Mouse (Mus musculus): ENCODE results near the gene Sec14l2. TPM values are rescaled to one million over a fixed set of nuclear protein-coding genes. Genes with fewer than 3 reads are reported as not detected.

The Sec14l2 gene
- polyA plus RNA-seq, 1 experiment from 2014 or later: 1.7 TPM

DNA sequence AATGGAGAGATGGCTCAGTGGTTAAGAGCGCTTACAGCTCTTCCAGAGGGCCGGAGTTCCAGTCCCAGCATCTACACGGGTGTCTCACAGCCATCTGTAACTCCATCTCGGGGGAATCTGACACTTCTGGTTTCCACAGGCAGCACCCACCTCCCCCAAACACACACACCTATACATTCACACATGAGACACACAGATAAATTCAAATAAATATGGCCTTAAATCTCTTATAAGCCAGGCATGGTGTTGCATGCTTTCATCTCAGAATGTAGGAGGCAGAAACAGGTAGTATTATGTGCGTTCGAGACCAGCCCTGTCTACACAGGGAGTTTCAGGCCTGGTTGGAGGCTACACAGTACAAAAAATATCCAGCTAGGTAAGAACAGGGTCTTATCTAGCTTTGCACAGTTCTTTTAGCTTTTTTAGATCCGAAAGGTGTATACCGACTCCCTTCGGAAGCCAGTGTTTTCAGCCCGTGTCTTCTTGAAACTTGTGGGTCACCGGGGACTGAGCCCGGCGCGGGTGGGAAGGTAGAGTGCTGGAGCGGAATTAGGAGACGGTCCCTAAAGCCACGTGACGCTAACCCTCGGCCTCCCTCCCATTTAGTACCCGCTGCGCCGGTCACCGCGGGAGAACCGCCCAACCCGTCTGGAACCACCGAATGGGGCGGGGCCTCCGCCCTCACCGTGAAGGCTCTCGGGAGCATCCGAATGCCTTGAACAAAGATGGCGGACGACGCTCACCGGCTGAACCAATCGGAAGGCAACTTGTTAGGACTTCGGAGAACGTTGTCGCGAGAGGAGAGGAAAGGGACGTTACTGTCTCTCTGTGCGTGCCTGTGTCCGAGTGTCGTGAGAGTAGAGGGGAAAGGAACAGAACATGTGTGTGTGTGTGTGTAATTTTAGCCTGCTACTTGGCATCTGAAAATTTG, 26.9 kb downstream of the Sec14l2 start:
- ATAC-seq (ENCODE audit: insufficient read depth, low FRiP score, low read depth): peak; percentile 94
- Histone ChIP-seq H3K4me1 (peaks cover 17% of the 10 kb centered on the region), H3K4me2 (peak overlapping the region; percentile 74), H3K27me3 (replicated peaks) (no peaks in the 10 kb centered on the region), H3K4me3 (replicated peaks) (peak overlapping the region; percentile 58), H3K9me3 (no peaks in the 10 kb centered on the region), H3K9ac (peak overlapping the region; percentile 70; the same call in 1 of the 2 replicates), H3K27ac (peak overlapping the region; percentile 86), H3K36me3 (peaks cover 10% of the 10 kb centered on the region)
- 2% methylated on average over 45 of the region's 45 CpGs for WGBS

DNA sequence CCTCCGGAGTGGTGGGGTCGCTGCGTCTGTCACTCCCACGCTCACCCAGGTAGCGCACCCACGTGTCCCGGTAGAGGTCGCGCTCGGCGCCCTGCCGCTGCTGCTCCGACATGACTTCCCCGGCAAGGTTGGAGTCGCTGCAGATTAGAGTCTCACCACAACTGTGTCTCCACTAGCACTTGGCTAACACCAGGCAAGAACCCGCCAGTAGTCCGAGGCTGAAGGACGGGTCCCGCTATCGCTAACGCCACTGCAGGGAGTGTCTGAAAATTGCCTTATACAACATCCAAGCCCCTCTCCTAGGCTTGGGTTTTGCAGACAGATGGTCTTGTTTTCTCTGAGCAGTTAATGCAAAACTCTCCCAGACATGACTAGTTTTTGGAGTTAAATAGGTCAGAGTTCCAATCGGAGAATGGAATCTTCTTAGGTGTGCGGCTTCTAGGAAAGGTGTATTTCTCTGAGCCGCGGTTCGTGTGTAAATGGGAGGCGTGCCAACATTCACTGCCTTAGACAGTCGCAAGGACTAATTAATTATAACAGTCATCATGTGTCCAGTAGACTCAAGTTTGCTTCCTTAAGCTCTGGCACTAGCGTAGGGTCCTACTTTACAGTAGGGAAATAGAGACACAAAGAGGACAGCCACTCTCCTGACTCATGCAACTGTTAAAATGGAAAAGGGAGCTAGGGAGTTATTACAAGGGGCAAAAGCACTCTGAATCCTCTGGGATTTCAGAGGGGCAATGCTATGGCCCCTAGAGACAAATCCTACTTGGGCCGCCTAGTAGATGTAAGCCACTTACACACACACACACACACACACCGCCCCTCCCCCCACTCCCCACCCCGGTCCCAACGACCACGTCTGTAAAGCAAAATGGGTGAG, 27.8 kb downstream of the Sec14l2 start, which contains the start of gene Mtfp1:
Gene Mtfp1 (minus strand): TSS at position 275 of the 883 bp plus-strand sequence.
- no peak for ATAC-seq (ENCODE audit: insufficient read depth, low FRiP score, low read depth)
- 4% methylated on average over 31 of the region's 34 CpGs for WGBS
- H3K36me3 ChIP-seq: peaks cover 16% of the 10 kb centered on the region

DNA sequence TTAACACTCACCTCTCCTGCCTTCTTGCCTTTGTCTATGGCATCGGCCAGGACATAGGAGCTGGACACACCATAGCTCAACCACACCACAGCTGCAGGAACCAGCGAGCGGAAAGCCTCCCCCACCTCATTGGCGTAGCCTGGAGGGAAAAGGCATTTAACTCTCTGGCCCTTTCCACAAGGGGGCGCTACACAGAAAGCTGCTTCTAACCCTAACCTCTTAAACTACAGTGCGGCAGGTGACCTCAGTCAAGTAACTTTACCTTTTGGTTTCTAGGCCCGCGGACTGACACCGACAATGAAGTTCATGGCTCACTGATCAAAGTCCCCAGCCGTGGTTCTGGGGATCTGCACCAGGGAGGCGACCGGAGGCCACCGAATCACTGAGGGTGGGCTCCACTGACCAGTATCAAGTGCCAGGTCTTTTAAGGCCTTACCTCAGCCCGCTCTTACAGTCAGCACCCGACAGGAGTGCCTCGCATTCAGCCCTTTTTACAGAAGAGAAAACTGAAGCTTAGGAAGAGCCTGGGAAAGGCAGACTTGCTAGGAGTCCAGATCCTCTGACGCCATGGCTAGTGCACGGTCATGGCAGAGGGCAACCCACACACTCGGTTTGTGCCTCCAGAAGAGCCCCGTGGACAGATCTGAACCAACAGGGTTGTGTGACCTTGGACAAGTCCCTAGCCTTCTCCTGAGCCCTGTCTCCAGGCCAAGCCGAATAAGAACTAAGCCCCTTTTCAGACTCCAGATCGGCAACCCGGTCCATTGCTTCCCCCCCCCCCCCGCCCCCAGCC, 28.6 kb downstream of the Sec14l2 start:
- peak overlapping the region; percentile 84 for H3K27ac ChIP-seq
- peak overlapping the region; percentile 74 for H3K4me2 ChIP-seq
- WGBS: 7% methylated on average over 23 of the region's 24 CpGs
- peak overlapping the region; percentile 27 for H3K9ac ChIP-seq
- peaks cover 17% of the 10 kb centered on the region for H3K4me1 ChIP-seq
- H3K4me3 ChIP-seq (replicated peaks): peak overlapping the region; percentile 58
- H3K27me3 ChIP-seq (replicated peaks): no peaks in the 10 kb centered on the region
- H3K9me3 ChIP-seq: no peaks in the 10 kb centered on the region
- no peak for ATAC-seq (ENCODE audit: insufficient read depth, low FRiP score, low read depth)
- H3K36me3 ChIP-seq: peaks cover 16% of the 10 kb centered on the region

More for the DNA sequence above, 27.8 kb downstream of the Sec14l2 start, which contains the start of gene Mtfp1:
- Histone ChIP-seq H3K9me3 (no peaks in the 10 kb centered on the region), H3K4me3 (replicated peaks) (peak within 1 kb of the TSS; percentile 58), H3K4me1 (peaks cover 17% of the 10 kb centered on the region), H3K4me2 (peak within 1 kb of the TSS; percentile 74), H3K27me3 (replicated peaks) (no peaks in the 10 kb centered on the region), H3K9ac (peak within 1 kb of the TSS; percentile 35), H3K27ac (peak within 1 kb of the TSS; percentile 84)

DNA sequence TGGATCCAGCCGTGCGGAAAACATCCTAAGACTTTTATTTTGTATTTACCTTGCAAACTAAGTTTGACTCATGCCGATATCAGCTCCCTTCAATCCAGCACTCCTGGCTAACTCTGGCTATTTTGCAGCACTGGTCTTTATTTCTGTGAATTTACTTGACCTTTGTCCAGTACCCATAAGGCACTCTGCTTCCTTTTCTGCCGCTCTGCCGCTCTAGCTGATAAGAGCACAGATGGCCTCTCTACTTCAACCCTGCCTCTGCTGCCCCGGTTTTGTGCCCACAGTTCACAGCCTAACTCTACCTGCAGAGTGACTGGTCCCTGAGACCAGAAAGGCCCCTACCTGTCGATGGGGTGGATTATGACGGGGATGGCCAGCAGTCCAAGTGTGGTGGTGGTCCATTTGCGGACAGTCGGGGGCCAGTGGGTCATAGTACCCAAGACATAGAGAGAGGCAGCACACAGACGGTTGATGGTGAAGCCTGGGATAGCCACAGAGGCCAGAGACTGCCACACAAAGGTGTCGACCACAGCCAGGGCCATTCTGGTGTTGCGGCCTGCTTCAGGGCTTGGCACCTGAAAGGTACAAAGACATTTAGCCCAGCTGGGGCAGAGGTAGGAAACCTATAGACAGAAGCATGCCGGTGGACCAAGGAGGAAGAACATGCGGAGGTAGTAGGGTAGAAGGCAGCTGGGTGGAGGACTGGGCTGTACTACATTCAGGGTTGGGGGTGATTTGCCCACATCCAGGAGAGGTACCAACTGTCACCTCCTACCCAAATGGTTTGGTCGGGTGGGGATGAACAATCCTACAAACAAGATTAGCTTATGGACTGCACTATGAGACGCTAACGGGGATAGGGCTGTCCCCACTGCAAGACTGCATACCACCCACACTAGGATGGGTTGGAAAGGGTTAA, 29.5 kb downstream of the Sec14l2 start:
- Histone ChIP-seq H3K9ac (no peak overlapping the region), H3K36me3 (peaks cover 16% of the 10 kb centered on the region), H3K27ac (peak overlapping the region; percentile 84), H3K27me3 (replicated peaks) (no peaks in the 10 kb centered on the region), H3K4me3 (replicated peaks) (peak overlapping the region; percentile 58), H3K4me1 (peaks cover 17% of the 10 kb centered on the region), H3K4me2 (peak overlapping the region; percentile 74), H3K9me3 (no peaks in the 10 kb centered on the region)
- ATAC-seq (ENCODE audit: insufficient read depth, low FRiP score, low read depth): no peak
- WGBS: 65% methylated on average over 18 of the region's 18 CpGs

DNA sequence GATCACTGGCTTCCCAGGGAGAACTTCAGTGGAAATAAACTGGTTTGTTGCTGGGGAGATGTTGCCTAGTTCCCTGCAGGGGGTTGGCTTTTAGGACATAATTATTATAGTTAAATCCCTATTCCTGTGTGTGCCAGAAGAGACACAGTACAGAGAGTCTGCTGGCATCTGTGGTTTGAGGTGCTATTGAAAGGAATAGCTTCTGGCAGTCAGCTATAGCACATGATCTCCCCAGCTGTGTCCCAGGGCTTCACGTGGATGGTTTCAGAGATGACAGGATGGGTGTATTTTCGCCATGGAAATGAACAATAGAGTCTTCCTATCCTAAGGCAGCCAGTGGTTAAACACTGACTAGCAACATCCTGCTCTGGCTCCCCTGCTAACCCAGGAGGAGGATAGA, 35.9 kb downstream of the Sec14l2 start:
- no peaks in the 10 kb centered on the region for H3K4me1 ChIP-seq
- H3K4me2 ChIP-seq: no peak overlapping the region
- H3K36me3 ChIP-seq: peaks cover 15% of the 10 kb centered on the region
- no peak overlapping the region for H3K9ac ChIP-seq
- no peaks in the 10 kb centered on the region for H3K27me3 ChIP-seq (replicated peaks)
- WGBS: 64% methylated on average over 2 of the region's 2 CpGs
- H3K9me3 ChIP-seq: no peaks in the 10 kb centered on the region
- no peak overlapping the region for H3K4me3 ChIP-seq (replicated peaks)
- no peak overlapping the region for H3K27ac ChIP-seq
- ATAC-seq (ENCODE audit: insufficient read depth, low FRiP score, low read depth): no peak

DNA sequence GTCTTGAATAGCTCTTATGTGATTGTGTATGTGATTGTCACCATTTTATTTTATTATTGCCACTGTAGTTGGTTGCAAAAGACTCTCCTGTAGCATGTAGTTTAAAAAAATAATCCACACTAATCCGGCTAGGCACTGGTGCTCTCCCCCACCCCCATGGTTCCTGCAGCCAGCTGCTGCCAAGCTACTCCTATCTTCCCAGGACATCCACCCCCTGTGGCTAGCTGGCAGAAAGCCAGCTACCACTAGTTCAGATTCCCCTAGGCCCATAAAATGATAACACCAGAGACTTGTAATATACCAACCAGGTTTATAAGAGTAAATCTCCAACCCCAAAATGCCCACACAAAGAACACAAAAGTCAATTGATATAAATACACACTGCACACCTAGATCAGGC, 37.0 kb downstream of the Sec14l2 start:
- Histone ChIP-seq H3K4me2 (no peak overlapping the region), H3K27ac (no peak overlapping the region), H3K27me3 (replicated peaks) (no peaks in the 10 kb centered on the region), H3K4me1 (no peaks in the 10 kb centered on the region), H3K9ac (no peak overlapping the region), H3K36me3 (peaks cover 6% of the 10 kb centered on the region), H3K4me3 (replicated peaks) (no peak overlapping the region), H3K9me3 (no peaks in the 10 kb centered on the region)
- WGBS: 62% methylated on average over 1 of the region's 1 CpGs
- ATAC-seq (ENCODE audit: insufficient read depth, low FRiP score, low read depth): no peak

DNA sequence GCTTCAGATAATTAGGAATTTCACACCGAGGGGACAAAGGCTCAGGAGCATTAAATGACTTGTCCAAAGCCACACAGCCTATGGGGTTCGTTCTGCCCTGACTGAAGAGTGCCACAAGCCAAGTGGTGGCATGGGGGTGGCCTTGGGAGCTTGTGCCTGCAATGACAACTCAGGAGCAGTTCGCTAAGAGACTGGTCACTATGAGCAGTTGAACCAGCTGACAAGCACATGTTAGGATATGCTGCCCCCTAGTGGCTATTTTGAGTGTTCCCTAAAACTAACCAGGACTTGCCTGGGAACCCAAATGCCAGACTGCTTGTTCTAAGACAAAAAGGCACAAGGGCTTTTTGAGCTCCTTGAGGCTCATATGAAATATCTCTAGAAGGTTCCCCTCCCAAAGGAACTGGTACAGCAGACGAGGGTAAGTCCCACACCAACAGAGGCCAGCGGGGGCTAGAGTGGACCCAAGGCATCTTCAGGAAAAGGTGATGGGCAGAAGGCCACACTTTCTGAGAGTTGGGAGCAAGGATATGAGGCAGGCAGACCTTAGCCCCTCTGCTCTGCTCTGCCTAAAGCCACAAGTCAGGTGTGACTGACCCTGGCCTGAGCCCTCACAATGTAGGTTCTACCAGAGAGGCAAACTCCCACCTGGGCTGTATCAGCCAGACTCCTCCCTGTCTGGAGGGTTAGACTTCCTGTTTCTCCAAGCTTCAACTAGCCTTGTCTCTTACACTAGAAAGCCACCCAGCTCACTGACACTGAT, 39.7 kb downstream of the Sec14l2 start:
- Histone ChIP-seq H3K9me3 (no peaks in the 10 kb centered on the region), H3K36me3 (no peaks in the 10 kb centered on the region), H3K27ac (no peak overlapping the region), H3K9ac (no peak overlapping the region), H3K4me2 (no peak overlapping the region), H3K4me3 (replicated peaks) (no peak overlapping the region), H3K4me1 (no peaks in the 10 kb centered on the region), H3K27me3 (replicated peaks) (no peaks in the 10 kb centered on the region)
- no peak for ATAC-seq (ENCODE audit: insufficient read depth, low FRiP score, low read depth)
- 34% methylated on average over 5 of the region's 5 CpGs for WGBS

DNA sequence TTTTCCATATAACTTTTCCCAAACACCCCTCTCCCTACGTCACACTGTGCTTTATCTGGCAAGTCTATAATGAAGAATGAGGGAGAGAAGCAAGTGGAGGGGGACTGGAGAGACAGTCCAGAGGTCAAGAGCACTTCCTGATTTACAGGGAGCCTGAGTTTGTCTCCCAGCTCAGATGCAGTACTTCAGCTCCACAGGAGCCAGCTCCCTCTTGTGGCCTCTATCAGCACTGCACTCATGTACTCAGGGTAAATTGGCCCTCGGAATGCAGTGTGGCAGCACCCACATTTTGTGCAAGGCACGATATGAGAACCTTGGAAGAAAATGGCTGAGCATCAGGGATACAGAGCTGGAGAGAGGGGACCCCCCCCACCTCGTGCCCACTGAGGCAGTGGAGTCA, 43.0 kb downstream of the Sec14l2 start:
- ATAC-seq (ENCODE audit: insufficient read depth, low FRiP score, low read depth): no peak
- WGBS: 6% methylated on average over 4 of the region's 4 CpGs

DNA sequence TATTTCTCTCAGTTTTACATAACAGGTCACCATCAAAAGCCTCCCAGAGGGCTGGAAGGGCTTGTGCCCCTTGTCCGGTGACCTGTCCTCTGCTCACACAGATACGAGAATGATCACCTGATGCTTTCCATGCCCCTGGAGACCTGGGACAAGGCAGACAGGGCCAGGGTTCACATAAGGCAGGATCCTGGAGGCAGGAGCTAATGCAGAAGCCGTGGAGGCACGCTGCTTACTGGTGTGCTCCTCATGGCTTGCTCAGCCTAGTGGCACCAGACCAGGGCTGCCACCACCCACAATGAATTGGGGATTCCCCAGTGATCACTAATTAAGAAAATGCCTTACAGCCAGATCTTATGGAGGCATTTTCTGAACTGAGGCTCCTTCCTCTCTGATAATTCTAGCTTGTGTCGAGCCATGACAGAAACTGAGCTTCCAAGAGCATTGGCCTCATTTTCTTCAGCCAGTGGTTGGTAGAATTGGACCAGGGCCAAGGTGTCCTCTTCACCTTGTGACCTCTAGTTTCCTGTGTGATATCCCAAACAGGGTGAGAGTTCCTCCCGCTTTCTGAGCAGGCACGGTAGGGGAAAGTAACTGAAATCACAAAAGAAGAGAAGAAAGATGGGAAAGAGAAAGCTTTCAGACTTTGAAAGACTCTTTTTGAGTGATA, 44.8 kb downstream of the Sec14l2 start:
- 75% methylated on average over 7 of the region's 7 CpGs for WGBS
- Histone ChIP-seq H3K36me3 (no peaks in the 10 kb centered on the region), H3K9ac (no peak overlapping the region), H3K9me3 (no peaks in the 10 kb centered on the region), H3K4me2 (no peak overlapping the region), H3K4me3 (replicated peaks) (no peak overlapping the region), H3K4me1 (no peaks in the 10 kb centered on the region), H3K27ac (no peak overlapping the region), H3K27me3 (replicated peaks) (no peaks in the 10 kb centered on the region)
- no peak for ATAC-seq (ENCODE audit: insufficient read depth, low FRiP score, low read depth)

More for the DNA sequence above, 43.0 kb downstream of the Sec14l2 start:
- Histone ChIP-seq H3K36me3 (no peaks in the 10 kb centered on the region), H3K4me2 (no peak overlapping the region), H3K4me1 (no peaks in the 10 kb centered on the region), H3K27ac (no peak overlapping the region), H3K9ac (no peak overlapping the region), H3K4me3 (replicated peaks) (no peak overlapping the region), H3K27me3 (replicated peaks) (no peaks in the 10 kb centered on the region), H3K9me3 (no peaks in the 10 kb centered on the region)

DNA sequence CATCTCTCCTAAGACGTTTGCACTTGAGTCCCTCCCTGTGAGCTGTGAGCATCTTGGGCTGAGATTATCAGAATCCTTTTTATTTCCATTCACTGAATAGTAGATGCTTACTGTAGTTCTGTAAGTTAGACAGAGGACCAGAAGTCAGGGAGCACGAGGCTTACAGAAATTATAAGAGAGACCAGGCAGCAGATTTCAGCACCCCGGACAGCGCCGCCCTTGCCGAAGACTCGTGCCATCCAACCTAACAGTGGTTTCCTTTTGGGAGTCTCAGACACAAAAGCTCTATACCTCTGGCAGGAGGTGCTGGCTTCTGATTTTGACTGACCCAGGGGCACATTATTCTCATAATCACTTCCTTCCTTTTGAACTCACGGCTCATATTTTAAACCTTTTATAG, 46.6 kb downstream of the Sec14l2 start:
- Histone ChIP-seq H3K27ac (no peak overlapping the region), H3K36me3 (no peaks in the 10 kb centered on the region), H3K4me3 (replicated peaks) (no peak overlapping the region), H3K27me3 (replicated peaks) (no peaks in the 10 kb centered on the region), H3K9me3 (no peaks in the 10 kb centered on the region), H3K4me1 (no peaks in the 10 kb centered on the region), H3K4me2 (no peak overlapping the region), H3K9ac (no peak overlapping the region)
- WGBS: 12% methylated on average over 8 of the region's 8 CpGs
- ATAC-seq (ENCODE audit: insufficient read depth, low FRiP score, low read depth): no peak
